Mouse (Mus musculus) embryonic facial prominence, embryonic 11.5 days (tissue): Measurements from ENCODE around the gene Bloc1s3. TPM values are rescaled to one million over a fixed set of nuclear protein-coding genes. Genes with fewer than 3 reads are reported as not detected.

Source experiments
- ATAC-seq: fragments of 200-750 bp; cut with Nextera tagmentation; replicated peaks from 2 replicates; pipeline ENCODE4 v1.8.0; 2017; ENCODE audit warnings: low read depth; ENCODE audit not compliant: insufficient number of reproducible peaks, low FRiP score, low TSS enrichment
- DNase-seq: peaks from one replicate; pipeline ENCODE4 v3.0.0-alpha.2; 2015; ENCODE audit warnings: low spot score
- H3K27ac ChIP-seq: fragments of 300-500 bp; sonication (generic); replicated peaks from 2 replicates; pipeline ENCODE4 v1.5.1; 2014; ENCODE audit warnings: mild to moderate bottlenecking, low read depth, low read length, control low read depth
- H3K27me3 ChIP-seq: fragments of 300-500 bp; sonication (generic); 2 replicates; pipeline ENCODE4 v1.6.1; 2014; ENCODE audit warnings: mild to moderate bottlenecking, low read length, moderate library complexity, mixed read lengths; ENCODE audit not compliant: control insufficient read depth, insufficient read depth
- H3K36me3 ChIP-seq: fragments of 300-500 bp; sonication (generic); replicated peaks from 2 replicates; pipeline ENCODE4 v1.6.1; 2014; ENCODE audit warnings: low read depth, mild to moderate bottlenecking, low read length, moderate library complexity, mixed read lengths; ENCODE audit not compliant: control insufficient read depth, insufficient read depth
- H3K4me1 ChIP-seq: fragments of 300-500 bp; sonication (generic); 2 replicates; pipeline ENCODE4 v1.6.1; 2014; ENCODE audit warnings: low read length, mixed read lengths; ENCODE audit not compliant: control insufficient read depth, insufficient read depth
- H3K4me2 ChIP-seq: fragments of 300-500 bp; sonication (generic); 2 replicates; pipeline ENCODE4 v1.6.1; 2014; ENCODE audit warnings: low read depth, mild to moderate bottlenecking, control low read depth, low read length, moderate library complexity
- H3K4me3 ChIP-seq: fragments of 300-500 bp; sonication (generic); 2 replicates; pipeline ENCODE4 v1.5.1; 2014; ENCODE audit warnings: low read depth, low read length, control low read depth
- H3K9ac ChIP-seq: fragments of 300-500 bp; sonication (generic); replicated peaks from 2 replicates; pipeline ENCODE4 v1.6.1; 2014; ENCODE audit warnings: mild to moderate bottlenecking, control low read depth, low read length
- H3K9me3 ChIP-seq: fragments of 300-500 bp; sonication (generic); replicated peaks from 2 replicates; pipeline ENCODE4 v1.6.1; 2016; ENCODE audit warnings: mild to moderate bottlenecking, low read length, inconsistent platforms, mixed read lengths; ENCODE audit not compliant: control insufficient read depth
- WGBS: fragments of 180-500 bp; shearing (Covaris S2); extraction: QIAGEN DNeasy Blood & Tissue Kit; methylation state at CpG from one replicate; pipeline ENCODE4 v1.1.7; 2014; 5-methylcytosine and 5-hydroxymethylcytosine counted together
- polyA plus RNA-seq: library from polyadenylated mRNA; unstranded; fragments of >200 nt; fragmentation: Nextera tagmentation; extraction: Ambion mirVana; gene quantifications from 2 replicates; pipeline ENCODE4 v1.2.1, GENCODE M21; 2014

Gene Bloc1s3
- polyA plus RNA-seq = 2.3 and 2.6 TPM in 2 replicates

GRCm38 (mm10) chr7:19508150-19508923 lies at the start of gene Bloc1s3, which contains the start of gene Trappc6a:
Bloc1s3 (minus strand) TSS chr7:19508367.
Trappc6a (plus strand) TSS chr7:19508395.
- DNase-seq (peak; percentile 95), ATAC-seq (peak; percentile 80)
- H3K9me3 ChIP-seq = no peaks in the 10 kb centered on the region
- no peaks in the 10 kb centered on the region for H3K27me3 ChIP-seq
- H3K27ac ChIP-seq = peak within 1 kb of the TSS; percentile 17
- WGBS = under 1% methylated on average over 56 of the region's 56 CpGs
- H3K9ac ChIP-seq = peak within 1 kb of the TSS; percentile 87
- H3K4me3 ChIP-seq = peak within 1 kb of the TSS; percentile 77
- no peaks in the 10 kb centered on the region; the same call in 1 of the 2 replicates for H3K4me1 ChIP-seq
- peak within 1 kb of the TSS; percentile 96 for H3K4me2 ChIP-seq
- H3K36me3 ChIP-seq = no peaks in the 10 kb centered on the region

GRCm38 (mm10) chr7:19557086-19557485 lies 48.9 kb upstream of the Bloc1s3 start:
- no peak overlapping the region for H3K4me3 ChIP-seq
- no peak for DNase-seq
- H3K27me3 ChIP-seq = no peaks in the 10 kb centered on the region
- 100% methylated on average over 2 of the region's 2 CpGs for WGBS
- H3K36me3 ChIP-seq = no peaks in the 10 kb centered on the region; the same call in 1 of the 2 replicates
- ATAC-seq = no peak
- no peak overlapping the region for H3K9ac ChIP-seq
- H3K9me3 ChIP-seq = no peaks in the 10 kb centered on the region
- H3K4me1 ChIP-seq = peaks cover 12% of the 10 kb centered on the region
- H3K4me2 ChIP-seq = no peak overlapping the region
- no peak overlapping the region for H3K27ac ChIP-seq

GRCm38 (mm10) chr7:19554168-19554567 lies 46.0 kb upstream of the Bloc1s3 start:
- no peak overlapping the region for H3K27ac ChIP-seq
- WGBS = 93% methylated on average over 1 of the region's 1 CpGs
- H3K36me3 ChIP-seq = no peaks in the 10 kb centered on the region; the same call in 1 of the 2 replicates
- no peak overlapping the region for H3K4me2 ChIP-seq
- H3K4me3 ChIP-seq = no peak overlapping the region
- no peaks in the 10 kb centered on the region for H3K27me3 ChIP-seq
- DNase-seq (no peak), ATAC-seq (no peak)
- peaks cover 2% of the 10 kb centered on the region; the same call in 1 of the 2 replicates for H3K4me1 ChIP-seq
- H3K9ac ChIP-seq = no peak overlapping the region
- H3K9me3 ChIP-seq = no peaks in the 10 kb centered on the region

GRCm38 (mm10) chr7:19552443-19552842 lies 44.3 kb upstream of the Bloc1s3 start:
- ATAC-seq = no peak
- Histone ChIP-seq H3K4me2 (no peak overlapping the region), H3K27ac (no peak overlapping the region), H3K9me3 (no peaks in the 10 kb centered on the region), H3K4me3 (no peak overlapping the region), H3K27me3 (no peaks in the 10 kb centered on the region), H3K36me3 (no peaks in the 10 kb centered on the region; the same call in 1 of the 2 replicates), H3K4me1 (no peaks in the 10 kb centered on the region), H3K9ac (no peak overlapping the region)
- no peak for DNase-seq
- 79% methylated on average over 2 of the region's 2 CpGs for WGBS

GRCm38 (mm10) chr7:19551634-19552033 lies 43.5 kb upstream of the Bloc1s3 start:
- Histone ChIP-seq H3K36me3 (no peaks in the 10 kb centered on the region; the same call in 1 of the 2 replicates), H3K4me3 (no peak overlapping the region), H3K27me3 (no peaks in the 10 kb centered on the region), H3K9me3 (no peaks in the 10 kb centered on the region), H3K27ac (no peak overlapping the region), H3K4me1 (no peaks in the 10 kb centered on the region), H3K4me2 (no peak overlapping the region), H3K9ac (no peak overlapping the region)
- ATAC-seq = no peak
- 86% methylated on average over 5 of the region's 5 CpGs for WGBS
- DNase-seq = no peak

GRCm38 (mm10) chr7:19549394-19549793 lies 41.2 kb upstream of the Bloc1s3 start:
- ATAC-seq (no peak), DNase-seq (no peak)
- Histone ChIP-seq H3K4me1 (no peaks in the 10 kb centered on the region), H3K4me2 (no peak overlapping the region), H3K9ac (no peak overlapping the region), H3K27me3 (no peaks in the 10 kb centered on the region), H3K36me3 (no peaks in the 10 kb centered on the region; the same call in 1 of the 2 replicates), H3K4me3 (no peak overlapping the region), H3K27ac (no peak overlapping the region), H3K9me3 (no peaks in the 10 kb centered on the region)
- 89% methylated on average over 10 of the region's 10 CpGs for WGBS

- WGBS = 72% methylated on average over 2 of the region's 2 CpGs
- H3K27me3 ChIP-seq = no peaks in the 10 kb centered on the region
- H3K4me2 ChIP-seq = no peak overlapping the region
- no peaks in the 10 kb centered on the region for H3K4me1 ChIP-seq
- H3K27ac ChIP-seq = no peak overlapping the region
- ATAC-seq (no peak), DNase-seq (no peak)
- H3K4me3 ChIP-seq = no peak overlapping the region
- H3K9me3 ChIP-seq = no peaks in the 10 kb centered on the region
- H3K36me3 ChIP-seq = no peaks in the 10 kb centered on the region
- no peak overlapping the region for H3K9ac ChIP-seq
Measured at GRCm38 (mm10) chr7:19547344-19547969, 39.3 kb upstream of the Bloc1s3 start.

- Histone ChIP-seq H3K9me3 (no peaks in the 10 kb centered on the region), H3K36me3 (no peaks in the 10 kb centered on the region), H3K27me3 (no peaks in the 10 kb centered on the region), H3K4me2 (no peak overlapping the region), H3K4me3 (no peak overlapping the region), H3K27ac (no peak overlapping the region), H3K4me1 (no peaks in the 10 kb centered on the region), H3K9ac (no peak overlapping the region)
- DNase-seq = no peak
- WGBS = 64% methylated on average over 3 of the region's 3 CpGs
- no peak for ATAC-seq
Measured at GRCm38 (mm10) chr7:19546007-19546406, 37.8 kb upstream of the Bloc1s3 start.
